Mouse (Mus musculus) midbrain, postnatal 0 days (tissue): Measurements from ENCODE around the gene Krt81. TPM values are rescaled to one million over a fixed set of nuclear protein-coding genes. Genes with fewer than 3 reads are reported as not detected.

Experiments
- ATAC-seq: fragments of 200-750 bp; cut with Nextera tagmentation; 2 replicates; pipeline ENCODE4 v1.8.0; 2017; ENCODE audit warnings: moderate number of reproducible peaks, mild to moderate bottlenecking, moderate TSS enrichment, moderate library complexity; ENCODE audit not compliant: low FRiP score
- DNase-seq: peaks from one replicate; pipeline ENCODE4 v3.0.0-alpha.2; 2015; ENCODE audit warnings: low spot score
- H3K27ac ChIP-seq: fragments of 300-500 bp; sonication (generic); 2 replicates; pipeline ENCODE4 v1.5.1; 2014; ENCODE audit warnings: low read depth, mild to moderate bottlenecking, low read length, mixed read lengths
- H3K27me3 ChIP-seq: fragments of 300-500 bp; sonication (generic); 2 replicates; pipeline ENCODE4 v1.6.1; 2014; ENCODE audit warnings: low read length, control low read depth, mixed read lengths; ENCODE audit not compliant: insufficient read depth
- H3K36me3 ChIP-seq: fragments of 300-500 bp; sonication (generic); 2 replicates; pipeline ENCODE4 v1.6.1; 2014; ENCODE audit warnings: low read length, control low read depth, mixed read lengths; ENCODE audit not compliant: insufficient read depth
- H3K4me1 ChIP-seq: fragments of 300-500 bp; sonication (generic); 2 replicates; pipeline ENCODE4 v1.6.1; 2014; ENCODE audit warnings: mild to moderate bottlenecking, control low read depth, antibody characterized with exemption, low read length, mixed read lengths; ENCODE audit not compliant: insufficient read depth
- H3K4me2 ChIP-seq: fragments of 300-500 bp; sonication (generic); 2 replicates; pipeline ENCODE4 v1.6.1; 2014; ENCODE audit warnings: low read depth, mild to moderate bottlenecking, low read length, mixed read lengths; ENCODE audit not compliant: poor library complexity, severe bottlenecking
- H3K4me3 ChIP-seq: fragments of 300-500 bp; sonication (generic); 2 replicates; pipeline ENCODE4 v1.5.1; 2014; ENCODE audit warnings: low read depth, mild to moderate bottlenecking, low read length, moderate library complexity
- H3K9ac ChIP-seq: fragments of 300-500 bp; sonication (generic); replicated peaks from 2 replicates; pipeline ENCODE4 v1.6.1; 2014; ENCODE audit warnings: mild to moderate bottlenecking, low read length, moderate library complexity, mixed read lengths; ENCODE audit not compliant: poor library complexity, severe bottlenecking
- H3K9me3 ChIP-seq: fragments of 300-500 bp; sonication (generic); 2 replicates; pipeline ENCODE4 v1.6.1; 2016; ENCODE audit warnings: low read length, control low read depth
- CTCF ChIP-seq: IDR thresholded peaks from 2 replicates; pipeline ENCODE4 v1.5.1; 2016; ENCODE audit warnings: antibody characterized with exemption, mild to moderate bottlenecking
- WGBS: fragments of 180-500 bp; shearing (Covaris S2); extraction: QIAGEN DNeasy Blood & Tissue Kit; methylation state at CpG from one replicate; pipeline ENCODE4 v1.1.7; 2014; 5-methylcytosine and 5-hydroxymethylcytosine counted together
- polyA plus RNA-seq: library from polyadenylated mRNA; unstranded; fragments of >200 nt; fragmentation: Nextera tagmentation; extraction: Ambion mirVana; gene quantifications from 2 replicates; pipeline ENCODE4 v1.2.1, GENCODE M21; 2015
- total RNA-seq: library from RNA; depleted of rRNA; stranded (reverse); fragments of >200 nt; gene quantifications from 2 replicates; pipeline ENCODE4 v1.2.3, GENCODE M21; 2014

Gene Krt81
- total and polyA plus RNA-seq, 2 experiments from 2014 or later, result 0.49 TPM; not detected in 1

GRCm38 (mm10) chr15:101482056-101482455 is 18.5 kb upstream of the Krt81 start:
- H3K4me3 ChIP-seq, result no peak overlapping the region
- H3K9me3 ChIP-seq, result no peaks in the 10 kb centered on the region
- no peak overlapping the region for H3K9ac ChIP-seq
- WGBS, result 44% methylated on average over 4 of the region's 4 CpGs
- no peak overlapping the region for H3K27ac ChIP-seq
- H3K4me1 ChIP-seq, result peaks cover 4% of the 10 kb centered on the region; the same call in 1 of the 2 replicates
- H3K4me2 ChIP-seq, result no peak overlapping the region
- DNase-seq, result no peak
- H3K36me3 ChIP-seq, result no peaks in the 10 kb centered on the region
- no peak for TF ChIP-seq CTCF
- no peaks in the 10 kb centered on the region; the same call in 1 of the 2 replicates for H3K27me3 ChIP-seq
- ATAC-seq, result no peak

GRCm38 (mm10) chr15:101479666-101480060 is 16.1 kb upstream of the Krt81 start:
- DNase-seq (peak; percentile 43), ATAC-seq (no peak)
- Histone ChIP-seq H3K9me3 (no peaks in the 10 kb centered on the region), H3K27ac (no peak overlapping the region), H3K4me3 (peak overlapping the region; percentile 11; the same call in 1 of the 2 replicates), H3K36me3 (no peaks in the 10 kb centered on the region), H3K27me3 (no peaks in the 10 kb centered on the region; the same call in 1 of the 2 replicates), H3K9ac (0 out of 2 replicates have a peak overlapping the region, but pooled peaks have one; percentile 2), H3K4me1 (peaks cover 4% of the 10 kb centered on the region; the same call in 1 of the 2 replicates), H3K4me2 (peak overlapping the region; percentile 51)
- no peak for TF ChIP-seq CTCF
- WGBS, result 30% methylated on average over 11 of the region's 11 CpGs

- Histone ChIP-seq H3K27ac (no peak overlapping the region), H3K9ac (0 out of 2 replicates have a peak overlapping the region, but pooled peaks have one; percentile 2), H3K4me3 (peak overlapping the region; percentile 11; the same call in 1 of the 2 replicates), H3K9me3 (no peaks in the 10 kb centered on the region), H3K4me1 (peaks cover 4% of the 10 kb centered on the region; the same call in 1 of the 2 replicates), H3K36me3 (no peaks in the 10 kb centered on the region), H3K4me2 (peak overlapping the region; percentile 51), H3K27me3 (no peaks in the 10 kb centered on the region; the same call in 1 of the 2 replicates)
- ATAC-seq (no peak), DNase-seq (peak; percentile 24)
- WGBS, result 8% methylated on average over 31 of the region's 31 CpGs
- TF ChIP-seq CTCF, result peak; percentile 69
These were observed 15.6 kb upstream of the Krt81 start for GRCm38 (mm10) chr15:101479007-101479665.

- Histone ChIP-seq H3K27me3 (no peaks in the 10 kb centered on the region; the same call in 1 of the 2 replicates), H3K9ac (no peak within 1 kb of the TSS), H3K4me1 (no peaks in the 10 kb centered on the region), H3K4me3 (no peak within 1 kb of the TSS), H3K36me3 (no peaks in the 10 kb centered on the region), H3K4me2 (no peak within 1 kb of the TSS), H3K27ac (no peak within 1 kb of the TSS), H3K9me3 (no peaks in the 10 kb centered on the region)
- WGBS, result 39% methylated on average over 10 of the region's 10 CpGs
- ATAC-seq (no peak), DNase-seq (no peak)
- TF ChIP-seq CTCF, result no peak
These were observed 9.5 kb upstream of the Krt81 start, which contains the start of gene Krt86 for GRCm38 (mm10) chr15:101472952-101473528. Krt86 (plus strand) TSS chr15:101473478.

GRCm38 (mm10) chr15:101469093-101469492 is 5.5 kb upstream of the Krt81 start:
- H3K27ac ChIP-seq, result no peak overlapping the region
- no peaks in the 10 kb centered on the region for H3K9me3 ChIP-seq
- no peak overlapping the region for H3K9ac ChIP-seq
- no peaks in the 10 kb centered on the region for H3K4me1 ChIP-seq
- H3K4me2 ChIP-seq, result no peak overlapping the region
- ATAC-seq (no peak), DNase-seq (no peak)
- H3K4me3 ChIP-seq, result no peak overlapping the region
- no peaks in the 10 kb centered on the region for H3K36me3 ChIP-seq
- no peak for TF ChIP-seq CTCF
- 88% methylated on average over 4 of the region's 4 CpGs for WGBS
- 0 out of 2 replicates have a peak, but pooled peaks cover 3% of the 10 kb centered on the region for H3K27me3 ChIP-seq

GRCm38 (mm10) chr15:101459283-101459682 is 4.3 kb downstream of the Krt81 start:
- Histone ChIP-seq H3K4me3 (no peak overlapping the region), H3K9me3 (no peaks in the 10 kb centered on the region), H3K27ac (no peak overlapping the region), H3K4me2 (no peak overlapping the region), H3K27me3 (no peaks in the 10 kb centered on the region), H3K36me3 (no peaks in the 10 kb centered on the region), H3K9ac (no peak overlapping the region), H3K4me1 (peaks cover 5% of the 10 kb centered on the region; the same call in 1 of the 2 replicates)
- no peak for ATAC-seq
- 86% methylated on average over 14 of the region's 14 CpGs for WGBS
- no peak; the same call in 1 of the 2 replicates for TF ChIP-seq CTCF
- no peak for DNase-seq
